Mouse (Mus musculus): ENCODE data around the gene 4921501E09Rik. TPM values are rescaled to one million over a fixed set of nuclear protein-coding genes. Genes with fewer than 3 reads are reported as not detected.

4921501E09Rik gene
- total RNA-seq (2023): not detected

DNA sequence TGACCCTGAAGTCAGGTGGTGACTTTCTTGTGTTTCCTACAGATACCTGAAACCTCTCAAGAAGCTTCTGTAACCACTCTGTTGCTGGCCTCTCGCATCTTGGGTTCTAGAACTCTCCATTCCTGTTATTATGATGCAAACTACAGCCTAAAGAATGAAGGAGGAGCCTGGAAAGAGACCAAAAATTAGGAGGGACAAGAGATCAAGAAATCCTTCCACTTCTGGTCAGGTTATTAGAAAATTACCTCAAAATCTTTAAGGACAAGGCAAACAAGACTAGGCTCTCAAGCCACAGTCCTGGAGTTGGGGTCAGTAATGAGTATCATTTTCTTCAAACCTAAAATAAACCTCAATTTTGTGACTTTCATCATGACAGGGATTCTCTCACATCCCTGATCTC lies at the start of gene 4921501E09Rik:
4921501E09Rik (minus strand) TSS at position 101 of the 400 bp plus-strand sequence.

DNA sequence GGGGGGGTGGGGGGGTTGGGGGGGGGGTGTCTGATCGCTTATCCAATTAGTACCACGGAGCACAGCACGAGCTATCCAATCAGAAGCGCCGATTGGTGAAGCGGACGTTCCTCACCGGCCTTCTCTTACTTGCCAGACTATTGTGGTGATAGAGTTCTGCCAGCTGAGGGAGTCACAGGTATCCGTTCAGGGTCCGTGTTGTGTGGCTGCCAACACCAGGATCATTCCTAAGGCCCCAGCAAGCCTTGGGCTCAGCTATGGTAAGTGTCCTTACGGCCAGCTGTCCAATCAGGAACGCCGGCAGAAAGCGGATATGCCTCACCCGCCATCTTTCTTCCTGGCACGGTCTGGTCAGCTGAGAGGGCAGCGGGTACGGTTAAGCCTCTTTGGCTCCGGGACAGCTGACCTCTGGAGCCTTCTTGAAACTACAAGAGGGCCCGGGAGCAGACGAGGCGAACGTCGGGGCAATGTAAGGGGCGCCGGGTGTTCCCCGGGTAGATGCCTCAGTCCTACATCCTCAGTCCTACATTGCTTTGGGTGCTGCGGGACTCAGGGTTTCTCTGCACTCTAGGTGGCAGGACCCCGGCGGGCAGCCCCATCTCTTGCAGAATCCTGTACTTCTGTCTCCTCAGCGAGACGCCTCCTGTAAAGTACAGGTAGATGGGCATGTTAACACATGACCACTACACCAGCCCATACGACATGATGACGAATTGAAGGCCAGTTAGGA lies 21.5 kb upstream of the 4921501E09Rik start, which contains the start of gene Zfp563:
Zfp563 (plus strand) TSS at position 91 of the 730 bp plus-strand sequence.

DNA sequence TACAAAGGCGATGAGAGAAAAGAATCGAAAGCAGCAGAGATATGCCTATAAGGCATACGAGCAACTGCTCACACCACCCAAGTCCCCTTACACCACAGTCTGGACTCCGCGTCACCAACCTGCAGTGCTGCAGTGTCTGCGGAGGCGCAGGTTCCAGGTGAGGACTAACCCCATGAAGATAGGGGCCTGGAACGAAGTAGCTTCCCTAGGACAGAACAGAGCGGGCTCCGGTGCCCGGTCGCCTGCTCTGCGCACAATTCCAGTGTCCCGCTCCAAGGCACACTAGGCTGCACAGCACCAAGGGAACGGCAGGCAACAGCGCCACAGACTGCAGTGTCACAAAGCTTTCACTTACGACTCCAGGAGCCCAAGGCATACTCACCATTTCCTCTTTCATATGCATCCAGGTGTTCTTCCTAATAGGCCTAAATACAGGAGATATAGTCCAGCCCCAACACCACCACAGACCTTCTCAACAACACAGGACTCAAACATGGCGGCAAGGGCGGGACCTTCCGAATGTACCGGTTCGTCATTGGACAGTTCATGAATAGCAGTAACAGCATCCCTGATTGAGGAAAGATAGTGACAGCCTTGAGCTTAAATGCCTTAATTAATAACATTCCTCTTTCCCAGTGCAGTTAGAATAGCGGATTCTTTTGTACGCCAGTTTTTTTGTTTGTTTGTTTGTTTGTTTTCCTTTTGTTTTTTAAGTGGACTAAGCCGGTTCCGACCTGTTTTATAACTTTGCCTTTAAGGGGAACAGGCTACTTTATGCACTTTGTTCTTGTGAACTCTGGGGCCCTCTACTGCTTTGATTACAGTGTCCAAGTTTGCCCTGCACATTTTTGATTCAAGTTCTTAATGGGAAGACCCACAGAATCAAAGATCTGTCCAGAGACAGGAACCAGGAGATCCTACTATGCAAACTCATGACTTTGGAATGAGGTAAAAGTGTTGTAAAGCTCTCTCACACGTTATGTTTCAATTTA lies 34.7 kb downstream of the 4921501E09Rik start, which contains the start of gene Zfp763:
Zfp763 (minus strand) TSS at position 503 of the 992 bp plus-strand sequence.

Other genes starting within 250 kb of the 4921501E09Rik start
- 1 to 10 TPM; 1.8 to 3.5 TPM for gene Zfp799, start 237.8 kb downstream of the 4921501E09Rik start, total RNA-seq (2023)
- 1 to 10 TPM in 1 of 2 experiments, under 1 TPM in 1; 0.82 to 1.1 TPM for gene Zfp870, start 176.4 kb downstream of the 4921501E09Rik start, total RNA-seq (2023)
- not detected for gene Cyp4f14, start 150.7 kb downstream of the 4921501E09Rik start, total RNA-seq (2023)
- 10 to 100 TPM; 75.3 to 82.0 TPM for gene Cyp4f13, start 120.7 kb downstream of the 4921501E09Rik start, total RNA-seq (2023)
- 1 to 10 TPM; 6.0 to 8.0 TPM for gene Zfp472, start 102.2 kb downstream of the 4921501E09Rik start, total RNA-seq (2023)
- 1 to 10 TPM; 4.2 to 4.4 TPM for gene Zfp952, start 74.9 kb downstream of the 4921501E09Rik start, total RNA-seq (2023)
- gene Zfp763, start 34.7 kb downstream of the 4921501E09Rik start, total RNA-seq (2023): 1 to 10 TPM in 1 of 2 experiments, under 1 TPM in 1; 0.84 to 1.5 TPM
- gene Zfp563, start 21.3 kb upstream of the 4921501E09Rik start, total RNA-seq (2023): 1 to 10 TPM; 1.8 to 2.8 TPM
- not detected for gene Morc2b, start 71.6 kb upstream of the 4921501E09Rik start, total RNA-seq (2023)
- gene Olfr55, start 100.4 kb upstream of the 4921501E09Rik start, total RNA-seq (2023): not detected
- not detected for gene Olfr239, start 123.2 kb upstream of the 4921501E09Rik start, total RNA-seq (2023)
- gene Olfr1564, start 153.6 kb upstream of the 4921501E09Rik start, total RNA-seq (2023): not detected
- gene Zfp955a, start 187.1 kb upstream of the 4921501E09Rik start, total RNA-seq (2023): 1 to 10 TPM; 1.8 to 2.2 TPM
- under 1 TPM in 1 of 2 experiments, not detected in 1; 0.07 TPM for gene Olfr63, start 196.6 kb upstream of the 4921501E09Rik start, total RNA-seq (2023)
- gene Zfp955b, start 221.5 kb upstream of the 4921501E09Rik start, total RNA-seq (2023): 1 to 10 TPM; 2.6 TPM